Mouse (Mus musculus) liver, embryonic 11.5 days (tissue): Measurements from ENCODE around the gene Gemin5. TPM values are rescaled to one million over a fixed set of nuclear protein-coding genes. Genes with fewer than 3 reads are reported as not detected.
"Not testable (repeated sequence)": the region's sequence is repeated elsewhere in the genome, so short reads cannot be mapped to it uniquely, and the experiment has no call there.

Experiments used
- ATAC-seq: fragments of 200-750 bp; cut with Nextera tagmentation; replicated peaks from 2 replicates; pipeline ENCODE4 v1.8.0; 2017; ENCODE audit warnings: moderate number of reproducible peaks, mild to moderate bottlenecking, moderate TSS enrichment, moderate library complexity; ENCODE audit not compliant: low FRiP score
- DNase-seq: peaks from one replicate; pipeline ENCODE4 v3.0.0-alpha.2; 2017; ENCODE audit warnings: low spot score
- H3K27ac ChIP-seq: fragments of 300-500 bp; sonication (generic); 2 replicates; pipeline ENCODE4 v1.5.1; 2014; ENCODE audit warnings: mild to moderate bottlenecking, low read depth, low read length, control low read depth
- H3K27me3 ChIP-seq: fragments of 300-500 bp; sonication (generic); replicated peaks from 2 replicates; pipeline ENCODE4 v1.6.1; 2014; ENCODE audit warnings: low read length, mixed read lengths; ENCODE audit not compliant: control insufficient read depth, insufficient read depth
- H3K36me3 ChIP-seq: fragments of 300-500 bp; sonication (generic); 2 replicates; pipeline ENCODE4 v1.6.1; 2014; ENCODE audit warnings: mild to moderate bottlenecking, low read length, moderate library complexity, mixed read lengths; ENCODE audit not compliant: control insufficient read depth, insufficient read depth
- H3K4me1 ChIP-seq: fragments of 300-500 bp; sonication (generic); replicated peaks from 2 replicates; pipeline ENCODE4 v1.6.1; 2014; ENCODE audit warnings: low read length, mixed read lengths; ENCODE audit not compliant: control insufficient read depth, insufficient read depth
- H3K4me2 ChIP-seq: fragments of 300-500 bp; sonication (generic); 2 replicates; pipeline ENCODE4 v1.6.1; 2014; ENCODE audit warnings: mild to moderate bottlenecking, control low read depth, moderate library complexity
- H3K4me3 ChIP-seq: fragments of 300-500 bp; sonication (generic); 2 replicates; pipeline ENCODE4 v1.5.1; 2014; ENCODE audit warnings: low read depth, low read length, control low read depth
- H3K9ac ChIP-seq: fragments of 300-500 bp; sonication (generic); 2 replicates; pipeline ENCODE4 v1.6.1; 2014; ENCODE audit warnings: low read depth, low read length, control low read depth
- H3K9me3 ChIP-seq: fragments of 300-500 bp; sonication (generic); 2 replicates; pipeline ENCODE4 v1.6.1; 2016; ENCODE audit warnings: low read length, inconsistent platforms, mixed read lengths; ENCODE audit not compliant: control insufficient read depth
- WGBS: fragments of 180-500 bp; shearing (Covaris S2); extraction: QIAGEN DNeasy Blood & Tissue Kit; methylation state at CpG from one replicate; pipeline ENCODE4 v1.1.7; 2014; 5-methylcytosine and 5-hydroxymethylcytosine counted together
- polyA plus RNA-seq: library from polyadenylated mRNA; unstranded; fragments of >200 nt; fragmentation: Nextera tagmentation; extraction: Ambion mirVana; gene quantifications from 2 replicates; pipeline ENCODE4 v1.2.1, GENCODE M21; 2014

Gene Gemin5
- polyA plus RNA-seq: 36.6 and 41.1 TPM in 2 replicates

- Histone ChIP-seq H3K9me3 (no peaks in the 10 kb centered on the region), H3K4me3 (peak within 1 kb of the TSS; percentile 84), H3K36me3 (peaks cover 33% of the 10 kb centered on the region), H3K27me3 (no peaks in the 10 kb centered on the region), H3K27ac (peak within 1 kb of the TSS; percentile 76), H3K9ac (peak within 1 kb of the TSS; percentile 76), H3K4me1 (peaks cover 10% of the 10 kb centered on the region; the same call in 1 of the 2 replicates), H3K4me2 (peak within 1 kb of the TSS; percentile 90)
- DNase-seq: peak; percentile 86
- ATAC-seq: peak; percentile 80
- WGBS: 2% methylated on average over 71 of the region's 71 CpGs
Observed at GRCm38 (mm10) chr11:58168167-58168915, at the start of gene Gemin5. Gemin5 (minus strand) TSS chr11:58168539.

GRCm38 (mm10) chr11:58216823-58217222 lies 48.5 kb upstream of the Gemin5 start:
- Histone ChIP-seq H3K27me3 (no peaks in the 10 kb centered on the region), H3K4me2 (no peak overlapping the region), H3K9ac (no peak overlapping the region), H3K4me3 (no peak overlapping the region), H3K27ac (no peak overlapping the region), H3K4me1 (peaks cover 21% of the 10 kb centered on the region), H3K9me3 (no peaks in the 10 kb centered on the region), H3K36me3 (no peaks in the 10 kb centered on the region)
- DNase-seq: no peak
- ATAC-seq: no peak
- WGBS: 77% methylated on average over 6 of the region's 6 CpGs

- Histone ChIP-seq H3K27me3 (no peaks in the 10 kb centered on the region), H3K27ac (no peak overlapping the region), H3K4me3 (no peak overlapping the region), H3K9ac (no peak overlapping the region), H3K4me2 (no peak overlapping the region; the same call in 1 of the 2 replicates), H3K9me3 (no peaks in the 10 kb centered on the region), H3K36me3 (no peaks in the 10 kb centered on the region), H3K4me1 (peaks cover 30% of the 10 kb centered on the region)
- WGBS: 76% methylated on average over 5 of the region's 5 CpGs
- DNase-seq (no peak), ATAC-seq (no peak)
Observed at GRCm38 (mm10) chr11:58215814-58216213, 47.5 kb upstream of the Gemin5 start.

- H3K27me3 ChIP-seq, H3K9me3 ChIP-seq, H3K9ac ChIP-seq, H3K36me3 ChIP-seq, ATAC-seq, DNase-seq: not testable (repeated sequence)
- Histone ChIP-seq H3K4me1 (peaks cover 31% of the 10 kb centered on the region), H3K4me2 (peak overlapping the region; percentile 76), H3K4me3 (peak overlapping the region; percentile 37), H3K27ac (peak overlapping the region; percentile 80; the same call in 1 of the 2 replicates)
- 13% methylated on average over 1 of the region's 3 CpGs for WGBS
Observed at GRCm38 (mm10) chr11:58215049-58215430, 46.7 kb upstream of the Gemin5 start.

GRCm38 (mm10) chr11:58214391-58215048 lies 46.2 kb upstream of the Gemin5 start:
- Histone ChIP-seq H3K9ac (peak overlapping the region; percentile 74), H3K4me3 (peak overlapping the region; percentile 67), H3K9me3 (no peaks in the 10 kb centered on the region), H3K27ac (peak overlapping the region; percentile 80), H3K36me3 (no peaks in the 10 kb centered on the region), H3K4me1 (peaks cover 31% of the 10 kb centered on the region), H3K27me3 (no peaks in the 10 kb centered on the region), H3K4me2 (peak overlapping the region; percentile 76)
- DNase-seq: peak; percentile 71
- 19% methylated on average over 17 of the region's 17 CpGs for WGBS
- peak; percentile 95 for ATAC-seq

GRCm38 (mm10) chr11:58213673-58214342 lies 45.5 kb upstream of the Gemin5 start:
- Histone ChIP-seq H3K4me3 (peak overlapping the region; percentile 67), H3K9me3 (no peaks in the 10 kb centered on the region), H3K27me3 (no peaks in the 10 kb centered on the region), H3K9ac (peak overlapping the region; percentile 74), H3K27ac (peak overlapping the region; percentile 80; the same call in 1 of the 2 replicates), H3K4me2 (peak overlapping the region; percentile 76), H3K4me1 (peaks cover 31% of the 10 kb centered on the region), H3K36me3 (no peaks in the 10 kb centered on the region)
- ATAC-seq (no peak), DNase-seq (no peak)
- WGBS: 44% methylated on average over 7 of the region's 7 CpGs

GRCm38 (mm10) chr11:58211682-58212067 lies 43.3 kb upstream of the Gemin5 start:
- H3K9ac ChIP-seq: no peak overlapping the region

GRCm38 (mm10) chr11:58211062-58211681 lies 42.8 kb upstream of the Gemin5 start:
- Histone ChIP-seq H3K27ac (peak overlapping the region; percentile 41; the same call in 1 of the 2 replicates), H3K9me3 (no peaks in the 10 kb centered on the region), H3K36me3 (no peaks in the 10 kb centered on the region), H3K27me3 (no peaks in the 10 kb centered on the region), H3K9ac (no peak overlapping the region), H3K4me2 (peak overlapping the region; percentile 11), H3K4me3 (no peak overlapping the region), H3K4me1 (peaks cover 31% of the 10 kb centered on the region)
- ATAC-seq: no peak
- no peak for DNase-seq
- WGBS: 23% methylated on average over 9 of the region's 9 CpGs

More at GRCm38 (mm10) chr11:58211682-58212067, 43.3 kb upstream of the Gemin5 start:
- no peak overlapping the region for H3K4me3 ChIP-seq
- no peaks in the 10 kb centered on the region for H3K27me3 ChIP-seq
- H3K9me3 ChIP-seq: no peaks in the 10 kb centered on the region
- DNase-seq: no peak
- no peak for ATAC-seq
- no peaks in the 10 kb centered on the region for H3K36me3 ChIP-seq
- peaks cover 31% of the 10 kb centered on the region for H3K4me1 ChIP-seq
- no peak overlapping the region for H3K27ac ChIP-seq
- 45% methylated on average over 2 of the region's 2 CpGs for WGBS
- peak overlapping the region; percentile 11; the same call in 1 of the 2 replicates for H3K4me2 ChIP-seq
